Mouse (Mus musculus) A20 (cell line): ENCODE measurements around the gene Rasgef1b.

Source experiments
- DNase-seq: peaks from one replicate; pipeline ENCODE4 v3.0.0-alpha.2; 2011; ENCODE audit warnings: low read depth, low spot score

The Rasgef1b gene

DNA sequence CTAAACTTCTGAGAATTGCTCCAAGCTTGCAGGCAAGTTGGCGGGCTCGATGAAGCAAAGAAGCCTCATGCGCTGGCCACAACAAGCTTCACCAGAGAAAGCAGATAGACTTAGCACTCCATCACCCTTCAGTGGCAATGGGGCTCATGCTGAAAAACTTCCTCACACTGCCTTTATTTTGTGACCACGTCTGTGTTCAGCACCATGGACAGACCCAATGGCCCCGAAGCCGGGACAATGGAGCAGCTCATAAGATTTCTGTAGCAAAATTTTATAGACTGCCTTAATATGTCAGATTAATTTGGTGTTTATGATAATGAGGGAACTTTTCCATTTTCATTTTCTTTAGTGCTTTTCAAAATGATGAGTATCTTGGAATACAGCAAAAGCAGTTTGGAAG is 21.6 kb downstream of the Rasgef1b start:
- DNase-seq, result no peak

DNA sequence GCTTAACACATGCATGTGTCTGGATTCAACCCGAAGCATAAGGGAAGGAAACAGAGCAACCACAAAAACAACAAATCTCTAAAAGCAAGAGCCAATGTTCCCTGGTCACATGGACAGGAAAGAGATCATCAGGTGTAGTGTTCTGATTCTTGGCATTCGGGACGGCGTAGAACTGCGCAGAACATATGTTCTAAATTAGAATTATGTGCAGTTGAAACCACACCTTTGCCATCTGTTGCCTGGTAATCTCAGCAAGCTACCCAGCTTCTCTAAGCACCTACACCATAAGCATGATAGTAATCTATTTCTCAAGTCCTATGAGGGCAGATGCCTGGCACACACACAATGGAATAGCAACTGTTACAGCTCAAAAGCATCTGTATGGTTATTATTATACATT is 27.1 kb downstream of the Rasgef1b start:
- DNase-seq, result no peak

DNA sequence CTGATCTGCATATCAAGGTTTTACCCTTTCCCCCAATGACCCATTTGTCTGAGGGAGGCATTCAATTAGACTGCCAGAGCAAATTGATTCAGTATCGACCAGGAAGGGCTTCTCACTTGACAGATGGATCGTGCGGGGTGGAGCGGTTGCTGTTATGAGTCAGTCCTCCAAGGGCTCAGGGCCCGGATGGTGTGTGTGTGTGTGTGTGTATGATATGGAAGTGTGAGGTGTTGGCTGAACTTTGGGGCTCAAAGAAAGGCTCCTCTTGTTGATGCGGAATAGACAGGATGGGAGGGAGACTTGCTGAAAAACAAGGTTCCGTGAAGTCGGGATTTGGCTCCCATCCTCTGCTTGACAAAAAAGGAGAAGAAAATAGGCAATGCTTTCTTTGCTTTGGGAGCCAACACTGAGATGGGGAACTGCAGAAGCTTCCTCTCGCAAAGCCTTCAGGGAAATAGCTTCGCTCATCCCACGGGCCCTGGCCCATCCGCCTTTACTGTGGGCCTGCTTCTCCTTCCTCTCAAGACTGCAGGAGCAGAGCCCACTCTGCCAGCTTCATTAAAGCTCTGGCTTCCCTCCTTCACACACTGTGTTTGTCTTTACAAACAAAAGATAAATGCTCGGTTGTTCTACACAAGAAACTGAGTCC is 34.0 kb downstream of the Rasgef1b start:
- no peak for DNase-seq

DNA sequence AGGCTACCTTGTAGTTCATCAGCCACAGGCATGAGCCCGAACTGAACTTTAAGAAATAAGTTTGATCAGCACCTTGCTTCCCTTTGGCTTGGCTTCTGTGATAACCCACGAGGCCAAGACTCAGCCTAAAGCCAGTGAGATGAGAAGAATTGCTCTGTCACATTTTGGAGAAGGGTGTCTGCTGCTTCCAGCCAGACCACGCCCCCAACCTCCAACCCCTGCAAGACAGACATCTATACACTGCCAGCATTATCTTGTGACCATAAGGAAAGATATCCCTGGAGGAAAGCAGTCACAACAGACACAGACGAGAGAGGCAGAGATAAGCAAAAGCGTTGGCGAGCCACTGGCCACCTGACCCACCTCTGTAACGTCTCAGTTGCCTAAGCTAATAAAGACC is 39.0 kb downstream of the Rasgef1b start:
- DNase-seq, result no peak

DNA sequence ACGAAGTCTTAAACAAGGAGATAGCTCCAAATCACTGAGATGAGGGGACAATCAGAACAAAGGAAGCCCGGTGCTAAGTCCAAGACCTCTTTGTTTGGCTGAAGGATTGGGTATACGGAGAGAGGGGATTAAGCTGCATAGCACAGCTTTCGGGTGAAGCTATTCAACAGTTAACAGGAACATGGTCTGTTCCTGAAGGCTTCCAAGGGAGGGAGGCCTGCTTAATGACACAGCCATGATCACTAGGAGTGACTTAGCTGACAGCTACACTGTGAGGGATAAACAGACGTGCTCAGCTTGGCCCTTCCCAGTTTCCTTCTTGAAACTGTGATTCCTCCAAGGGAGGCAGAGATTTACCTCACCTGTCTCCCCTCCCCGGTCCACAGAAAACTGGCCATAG is 41.0 kb downstream of the Rasgef1b start:
- no peak for DNase-seq

DNA sequence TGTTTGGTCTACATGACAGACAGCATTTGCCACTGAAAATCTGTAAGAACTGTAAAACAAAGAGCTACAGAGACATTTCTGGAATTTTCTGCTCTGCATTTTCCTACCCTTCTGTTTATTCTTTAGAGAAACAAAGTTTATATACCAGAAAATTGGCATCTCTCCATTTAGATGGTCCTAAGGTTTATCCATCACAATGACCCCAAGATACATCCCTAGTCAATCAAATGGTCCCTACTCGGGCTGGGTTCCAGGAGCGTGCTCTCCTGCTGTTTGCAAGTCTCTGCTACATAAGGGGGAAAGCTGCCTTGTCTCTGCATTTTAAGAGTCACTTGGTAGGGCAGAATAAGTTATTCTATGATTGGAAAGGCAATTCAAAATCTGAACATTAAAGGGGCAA is 44.8 kb downstream of the Rasgef1b start:
- no peak for DNase-seq

DNA sequence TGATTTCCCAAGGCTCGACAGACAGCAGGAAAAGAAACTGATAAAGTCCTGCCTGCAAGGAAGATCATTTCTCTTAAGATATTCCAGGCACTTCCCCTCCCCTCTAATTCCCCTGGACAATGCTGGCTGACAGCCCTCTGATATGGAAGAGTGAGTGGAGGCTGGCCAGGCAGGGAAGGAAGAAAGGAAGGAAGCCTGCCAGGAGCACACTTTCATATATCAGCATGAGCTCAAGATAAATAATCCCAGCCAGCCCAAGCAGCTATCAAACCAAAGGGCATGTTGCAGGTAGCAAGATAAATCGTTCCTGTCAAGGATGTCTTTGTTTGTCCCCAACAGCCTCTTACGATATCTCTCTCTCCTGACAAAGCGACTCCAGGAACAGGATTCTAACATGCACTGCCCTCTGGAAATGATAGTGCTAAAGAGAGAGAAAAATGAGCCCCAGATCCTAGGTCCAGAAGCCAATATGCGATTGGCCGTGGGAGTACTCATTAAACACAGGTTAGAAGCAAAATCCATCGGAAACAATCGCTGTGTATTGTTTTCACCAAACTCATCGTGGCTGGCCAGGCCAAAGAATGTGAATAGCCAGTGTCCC is 58.8 kb downstream of the Rasgef1b start:
- no peak for DNase-seq

DNA sequence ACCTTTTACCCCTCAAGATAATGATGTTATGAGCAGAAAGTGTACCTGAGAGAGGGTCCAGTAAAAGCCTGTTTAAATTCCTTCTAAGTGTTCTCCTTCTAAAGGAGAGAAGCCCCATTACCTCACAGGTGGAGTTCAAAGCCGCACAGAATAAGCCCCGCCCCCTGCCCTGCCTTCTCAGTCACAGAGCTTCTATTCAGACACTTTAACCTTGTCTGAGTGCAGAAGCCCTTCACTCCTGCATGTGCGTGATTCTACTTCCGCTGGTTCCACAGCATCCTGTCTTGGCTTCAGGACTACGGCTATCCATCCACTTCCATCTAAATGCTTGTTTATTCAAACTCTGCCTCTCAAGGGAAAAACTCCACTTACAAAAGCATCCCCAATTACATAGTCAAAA is 72.8 kb downstream of the Rasgef1b start:
- no peak for DNase-seq

DNA sequence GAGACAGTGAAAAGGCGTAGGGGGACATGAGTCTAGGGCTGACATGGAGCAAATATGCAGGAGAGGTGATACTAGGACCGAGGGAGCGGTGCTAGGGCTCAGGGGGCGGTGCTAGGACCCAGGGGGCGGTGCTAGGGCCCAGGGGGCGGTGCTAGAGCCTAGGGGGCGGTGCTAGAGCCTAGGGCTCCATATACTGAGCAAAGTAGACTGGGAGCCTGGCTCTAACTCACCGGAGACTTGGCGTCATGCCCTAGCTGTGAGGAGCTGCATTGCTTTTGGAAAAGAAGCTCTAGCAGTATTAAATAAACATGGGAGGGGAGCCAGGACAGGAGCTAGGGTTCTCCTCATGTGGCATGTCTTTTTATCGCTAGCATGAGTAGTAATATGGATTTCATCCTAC is 75.9 kb downstream of the Rasgef1b start:
- no peak for DNase-seq

DNA sequence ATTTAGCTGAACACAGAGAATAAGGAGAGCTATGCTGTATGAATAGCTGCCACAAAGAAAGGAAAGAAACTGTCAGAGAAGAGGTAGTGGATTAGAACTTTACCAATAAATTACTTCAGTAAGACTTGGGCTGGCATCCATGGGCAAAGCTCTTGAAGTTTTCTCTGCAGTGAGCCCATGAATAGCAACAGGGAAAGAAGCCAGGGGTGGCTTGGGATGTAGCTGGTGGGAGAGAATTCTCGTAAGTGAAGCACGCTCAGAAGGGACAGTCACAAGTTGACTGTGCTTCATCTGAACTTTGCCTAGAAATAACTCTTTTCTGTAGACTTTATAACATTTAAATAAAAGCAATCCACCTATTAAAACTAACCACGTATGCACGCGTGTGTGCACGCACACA is 87.5 kb downstream of the Rasgef1b start:
- no peak for DNase-seq

DNA sequence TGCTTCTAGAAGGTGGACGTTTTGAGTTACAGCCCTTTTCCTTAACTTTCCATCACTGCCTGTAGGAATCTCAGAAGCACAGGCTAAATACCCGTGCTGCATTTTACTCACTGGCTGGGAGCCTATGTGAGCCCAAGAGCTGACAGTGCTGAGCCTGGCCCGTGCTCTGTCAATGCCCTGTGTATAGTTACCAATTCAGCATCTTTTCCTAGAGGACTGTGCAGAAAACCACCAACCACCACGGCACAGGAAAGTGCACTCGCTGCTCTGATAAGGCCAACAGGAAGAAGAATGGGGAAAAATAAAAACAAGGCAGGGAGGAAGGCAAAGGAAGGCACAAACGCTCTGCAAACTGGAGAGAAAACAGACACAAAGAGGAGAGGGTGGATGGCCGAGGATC is 92.3 kb downstream of the Rasgef1b start:
- DNase-seq, result no peak

DNA sequence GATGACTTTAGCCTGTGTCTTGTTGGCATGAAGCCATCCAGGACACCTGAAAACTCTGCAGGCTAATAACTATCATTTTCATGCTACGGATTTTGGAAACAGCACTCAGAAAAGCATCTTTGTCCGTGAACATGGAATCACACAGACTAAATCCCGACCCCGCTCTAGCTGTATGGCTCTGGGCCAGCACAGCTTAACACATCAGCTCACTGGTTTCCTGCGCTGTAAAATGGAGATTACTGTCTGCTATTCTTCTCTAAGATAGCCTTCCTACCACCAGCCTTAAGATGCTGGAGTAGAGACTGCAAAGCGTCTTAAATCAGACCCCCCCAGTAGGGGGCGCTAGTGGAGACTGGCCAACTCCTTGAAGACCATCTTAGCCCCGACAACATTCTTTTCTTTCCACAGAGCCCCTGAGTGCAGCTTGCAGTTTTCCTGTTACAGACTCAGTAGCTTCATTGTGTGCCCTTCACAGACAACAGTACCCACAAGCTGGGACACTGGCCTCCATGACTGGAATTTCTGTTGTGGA is 94.8 kb downstream of the Rasgef1b start:
- DNase-seq, result no peak

DNA sequence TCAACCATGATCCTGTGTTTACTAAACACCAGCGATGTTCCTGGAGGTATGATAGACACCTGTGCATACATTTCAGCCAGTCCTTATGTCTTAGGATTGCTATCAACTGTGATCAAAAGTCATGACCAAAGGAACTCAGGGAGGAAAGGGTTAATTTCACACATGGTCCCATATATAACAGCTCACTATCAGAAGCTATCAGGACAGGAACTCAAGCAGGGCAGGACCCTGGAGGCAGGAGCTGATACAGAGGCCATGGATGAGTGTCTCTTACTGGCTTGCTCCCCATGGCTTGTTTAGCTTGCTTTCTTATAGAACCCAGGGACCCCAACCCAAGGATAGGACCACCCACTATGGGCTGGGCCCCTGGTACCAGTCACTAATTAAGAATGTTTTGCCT is 95.3 kb downstream of the Rasgef1b start:
- no peak for DNase-seq

DNA sequence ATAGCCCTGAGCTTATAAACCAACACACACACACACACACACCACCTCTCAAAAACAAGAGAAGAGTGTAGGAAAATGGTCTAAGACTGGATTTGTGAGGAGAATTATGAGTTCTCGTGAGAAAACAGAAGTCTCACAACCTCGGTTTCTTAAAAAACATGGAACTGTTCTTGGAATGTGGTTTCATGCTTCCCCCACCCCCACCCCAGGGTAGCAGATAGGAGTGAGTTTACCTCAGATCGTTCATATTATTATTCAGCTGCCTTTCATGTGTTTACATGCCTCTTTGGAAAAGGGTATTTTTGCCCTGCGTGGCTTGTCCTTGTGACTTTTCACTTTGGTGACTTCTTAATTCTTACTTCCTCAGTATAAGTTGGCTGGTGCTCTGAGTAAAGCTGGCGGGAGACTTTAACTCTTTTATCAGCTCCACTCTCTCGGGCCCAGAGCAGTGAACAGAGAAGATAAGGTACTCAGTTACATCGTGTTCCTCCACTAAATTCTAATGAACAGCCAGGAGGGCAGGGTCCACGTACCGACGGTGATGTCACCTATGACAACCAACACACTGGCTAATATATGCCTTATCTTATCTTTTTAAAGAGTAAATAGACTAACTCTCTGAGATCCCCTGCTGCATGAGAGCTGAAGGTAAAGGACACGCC is 96.1 kb downstream of the Rasgef1b start:
- no peak for DNase-seq

DNA sequence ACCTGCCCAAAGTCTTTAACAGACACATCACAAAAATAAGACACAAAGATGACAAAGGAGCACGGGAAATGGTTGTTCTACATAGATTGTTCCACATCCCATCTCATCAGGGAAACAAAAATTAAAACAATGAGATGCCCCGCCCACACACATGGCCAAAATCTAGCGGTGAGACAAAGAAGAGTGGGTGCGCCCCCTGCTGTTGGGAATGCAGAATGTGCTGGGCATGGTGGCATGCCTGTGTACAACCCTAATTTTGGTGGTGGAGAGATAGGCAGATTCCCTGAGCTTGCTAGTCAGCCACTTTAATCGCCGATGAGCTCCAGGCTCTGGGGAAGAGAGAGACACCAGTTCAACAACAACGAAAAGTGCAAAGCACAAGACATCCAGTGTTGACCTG is 98.8 kb downstream of the Rasgef1b start:
- no peak for DNase-seq

DNA sequence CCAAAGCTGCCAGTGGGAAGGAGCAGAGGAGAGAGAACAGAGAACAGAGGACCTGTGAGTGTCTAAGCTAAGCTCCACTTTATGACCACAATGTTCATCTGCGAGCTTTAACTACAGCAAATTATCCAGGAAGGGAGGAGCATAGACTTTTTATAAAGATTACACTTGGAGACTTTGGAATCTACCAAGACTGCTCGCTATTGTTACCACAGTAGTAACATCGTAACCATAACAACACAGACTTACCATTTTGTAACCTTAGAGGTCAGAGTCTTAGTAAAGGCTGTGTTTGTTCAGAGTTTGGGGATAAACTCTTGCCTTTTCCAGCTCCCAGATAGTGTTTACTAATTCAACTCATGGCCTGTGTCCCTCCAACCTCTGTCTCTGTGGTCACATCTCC is 103.3 kb downstream of the Rasgef1b start:
- DNase-seq, result no peak

DNA sequence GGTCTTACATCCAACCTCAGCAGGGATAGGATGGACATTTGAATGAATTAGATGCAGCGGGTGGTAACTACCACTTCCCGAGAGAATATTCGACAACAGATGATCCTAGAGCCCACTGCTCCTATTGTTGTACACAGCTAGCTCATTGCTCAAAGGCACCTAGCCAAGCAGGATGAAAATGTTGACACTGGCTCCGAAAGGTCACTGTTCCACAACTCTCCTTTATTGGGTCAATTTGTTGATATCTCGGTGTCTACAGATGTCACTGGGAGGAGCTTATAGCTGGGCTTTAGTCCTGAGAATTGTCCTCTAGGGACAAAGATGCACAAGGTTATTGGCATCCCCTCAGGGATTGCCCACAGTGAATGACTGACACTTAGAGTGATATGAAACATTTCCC is 108.1 kb downstream of the Rasgef1b start:
- no peak for DNase-seq

DNA sequence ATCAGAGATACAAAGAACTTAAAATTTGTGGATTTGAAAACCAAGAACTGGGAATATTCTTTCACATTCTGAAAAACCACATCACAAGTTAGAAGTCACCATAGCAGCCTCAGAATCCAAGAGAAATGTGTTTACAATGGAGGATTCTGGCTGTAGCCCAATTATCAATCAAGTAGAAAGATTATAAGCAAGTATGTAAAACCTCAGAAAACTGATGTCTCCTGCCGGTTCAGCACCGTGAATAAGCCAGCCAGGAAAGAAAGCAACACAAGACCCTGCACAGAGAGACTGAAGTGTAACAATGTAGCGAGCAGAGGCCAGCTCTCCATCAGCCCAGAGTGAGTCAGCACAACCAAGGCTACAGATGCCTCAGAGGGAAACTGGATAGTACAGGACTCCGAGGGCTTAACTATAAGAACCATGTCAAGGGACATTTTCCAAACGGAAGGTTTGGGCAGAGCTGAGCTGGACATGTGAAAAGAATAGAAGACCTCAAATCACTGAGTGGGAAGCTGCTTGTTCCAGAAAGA is 111.5 kb downstream of the Rasgef1b start:
- no peak for DNase-seq

DNA sequence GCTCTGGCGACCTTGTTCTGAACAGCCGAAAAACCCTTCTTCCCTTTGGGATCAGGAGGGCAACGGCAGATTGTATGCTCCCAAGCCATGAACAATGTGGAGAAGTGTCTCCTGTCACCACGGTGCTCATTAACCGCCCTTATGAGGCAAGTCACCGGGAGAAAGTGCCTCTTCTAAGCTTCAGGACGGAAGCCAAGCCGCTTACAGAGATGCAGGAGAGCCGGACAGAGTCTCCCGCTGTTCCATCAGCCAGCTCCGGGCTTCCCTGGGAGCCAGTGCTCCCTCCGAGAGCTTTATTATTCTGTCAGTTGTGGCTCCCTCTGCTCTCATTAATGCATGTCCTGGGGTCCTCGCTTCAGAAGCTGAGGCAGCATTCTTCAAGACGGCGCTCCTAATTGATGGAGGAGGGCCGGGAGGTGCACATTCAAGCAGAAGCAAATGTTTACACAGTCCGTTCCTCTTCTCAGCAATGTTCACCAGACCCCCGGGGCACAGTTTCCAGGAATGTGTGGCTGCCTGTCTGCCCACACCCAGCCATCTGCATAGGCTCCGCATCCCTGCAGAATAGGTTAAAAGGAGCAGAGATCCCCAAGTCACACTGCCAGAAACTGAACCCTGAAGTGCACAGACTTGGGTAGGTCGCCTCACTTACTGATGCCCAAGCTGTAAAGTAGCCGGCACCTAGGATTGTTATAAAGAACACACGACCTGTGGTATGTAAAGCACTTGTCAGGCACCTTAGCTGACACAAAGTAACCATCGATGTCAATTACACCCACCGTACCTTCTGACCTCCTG is 115.3 kb downstream of the Rasgef1b start:
- DNase-seq, result no peak

DNA sequence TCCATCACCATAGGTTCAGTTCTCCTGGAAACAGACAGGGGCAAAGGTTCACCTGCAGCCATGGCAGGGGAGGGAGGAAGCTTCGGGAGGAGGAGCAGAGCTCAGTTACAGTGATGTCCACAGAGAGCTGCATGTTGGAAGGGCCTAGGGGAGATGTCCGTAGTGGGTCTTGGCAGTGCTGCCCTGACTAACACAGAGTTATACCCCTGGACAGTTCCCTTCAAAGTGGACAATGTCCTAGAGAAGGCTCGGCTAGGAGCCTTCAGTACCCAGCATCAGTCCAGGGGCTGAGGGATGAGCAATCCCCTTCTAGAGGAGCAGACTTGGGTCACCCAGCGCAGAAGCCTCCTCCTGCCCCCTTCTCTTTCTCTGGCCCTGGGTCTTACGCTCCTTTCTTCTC is 121.3 kb downstream of the Rasgef1b start:
- no peak for DNase-seq

DNA sequence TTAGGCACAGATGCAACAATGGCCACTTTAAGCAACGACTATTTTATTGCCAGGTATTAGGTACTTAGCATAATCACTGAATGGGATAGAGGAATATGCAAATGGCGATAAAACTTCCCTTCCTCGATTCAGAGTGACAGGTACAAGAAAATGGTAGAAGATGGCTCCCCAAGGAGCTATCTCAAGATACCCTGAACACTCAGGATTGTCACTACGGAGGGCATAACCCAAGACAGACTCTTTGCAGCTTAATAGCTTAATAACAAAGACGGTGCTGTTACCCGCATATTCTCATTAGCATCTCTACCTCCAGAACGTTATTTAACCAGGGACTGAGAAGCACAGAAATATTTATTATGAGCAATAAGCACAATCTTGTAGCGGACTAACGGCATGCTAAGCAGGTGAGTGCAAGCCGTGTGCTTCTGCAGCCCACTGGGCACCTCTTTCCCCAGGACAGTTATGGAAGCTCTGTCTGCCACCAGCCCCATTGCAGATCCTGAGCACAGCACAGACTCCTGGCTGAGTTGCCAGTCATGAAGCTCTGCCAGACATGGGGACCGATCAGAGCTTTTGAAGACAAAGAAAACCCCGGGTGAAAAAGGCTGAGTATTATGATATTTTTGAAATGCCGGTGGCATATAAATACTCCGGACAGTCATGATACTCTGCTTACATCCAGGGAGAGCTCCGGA is 122.6 kb downstream of the Rasgef1b start:
- no peak for DNase-seq
